Mouse (Mus musculus): ENCODE measurements around the gene Adamtsl2. TPM values are rescaled to one million over a fixed set of nuclear protein-coding genes. Genes with fewer than 3 reads are reported as not detected.
A peak's percentile ranks its signal among the peaks of the same experiment; 100 is the strongest.

Gene Adamtsl2
- polyA plus RNA-seq, 1 experiment from 2014 or later: 9.0 TPM

DNA sequence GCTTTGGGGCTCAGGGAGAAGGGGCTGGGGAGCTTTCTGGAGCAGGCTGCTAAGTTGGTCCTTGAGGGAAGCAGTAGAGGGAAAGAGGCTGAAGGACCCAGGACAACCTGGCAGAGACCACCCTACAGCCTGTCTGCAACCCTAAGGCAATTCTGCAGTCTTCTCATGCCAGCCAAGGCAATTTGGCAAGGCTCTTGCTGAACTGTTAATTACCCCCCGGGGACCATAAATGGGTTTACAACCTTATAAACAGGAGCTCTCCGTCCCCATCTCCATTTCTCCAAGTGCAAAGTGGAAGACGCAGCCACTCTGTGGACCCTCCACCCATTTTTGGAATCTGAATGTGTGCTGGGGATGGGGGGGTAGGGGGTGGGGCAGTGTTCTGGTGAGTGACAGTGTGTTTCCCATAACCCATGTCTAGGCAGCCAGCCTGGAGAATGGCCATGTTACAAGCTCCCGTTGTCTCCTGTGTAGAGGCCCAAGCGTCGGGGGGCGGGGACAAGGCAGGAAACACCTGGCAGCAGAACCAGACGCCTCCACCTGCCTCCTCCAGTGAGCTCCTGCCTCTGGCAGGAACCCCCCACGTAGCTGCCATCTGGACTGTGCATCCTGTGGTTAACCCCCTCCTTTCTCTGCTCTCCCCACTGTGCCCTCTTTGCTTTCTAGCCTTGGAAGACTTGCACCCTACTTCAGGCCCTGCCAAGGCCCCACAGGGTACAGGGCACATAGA is 42.6 kb downstream of the Adamtsl2 start:
- H3K9ac ChIP-seq: peak overlapping the region; percentile 27
- H3K27me3 ChIP-seq: 0 out of 2 replicates have a peak, but pooled peaks cover 8% of the 10 kb centered on the region
- no peaks in the 10 kb centered on the region for H3K36me3 ChIP-seq
- H3K4me3 ChIP-seq: no peak overlapping the region
- peak overlapping the region; percentile 13; the same call in 1 of the 2 replicates for H3K4me2 ChIP-seq (replicated peaks)
- no peaks in the 10 kb centered on the region for H3K9me3 ChIP-seq (replicated peaks)
- peaks cover 25% of the 10 kb centered on the region for H3K4me1 ChIP-seq
- peak overlapping the region; percentile 30; the same call in 1 of the 2 replicates for H3K27ac ChIP-seq
- 30% methylated on average over 8 of the region's 9 CpGs for WGBS
- peak; percentile 29; the same call in 1 of the 2 replicates for ATAC-seq (ENCODE audit: low FRiP score)

DNA sequence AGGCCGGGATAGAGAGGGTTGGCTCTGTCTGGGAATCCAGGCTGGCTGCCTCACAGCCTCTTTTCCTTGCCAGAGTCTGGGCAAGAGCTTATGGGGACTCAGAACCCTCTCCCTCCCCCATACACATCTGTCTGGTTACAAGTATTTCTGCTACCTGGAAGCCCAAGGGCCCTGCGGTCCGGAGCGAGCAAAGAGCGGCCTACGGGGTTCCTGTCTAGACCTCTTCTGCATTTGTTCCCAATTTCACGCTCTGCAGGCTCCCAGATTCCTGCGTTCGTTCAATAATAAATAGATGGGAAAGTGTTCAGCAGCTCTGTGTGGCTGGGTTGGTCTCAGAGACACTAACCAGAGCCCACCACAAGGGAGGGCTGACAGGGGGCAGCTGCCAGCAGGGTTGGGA is 43.4 kb downstream of the Adamtsl2 start:
- Histone ChIP-seq H3K27ac (0 out of 2 replicates have a peak overlapping the region, but pooled peaks have one; percentile 30), H3K4me2 (replicated peaks) (no peak overlapping the region), H3K27me3 (0 out of 2 replicates have a peak, but pooled peaks cover 8% of the 10 kb centered on the region), H3K4me1 (peaks cover 25% of the 10 kb centered on the region), H3K9me3 (replicated peaks) (no peaks in the 10 kb centered on the region), H3K9ac (peak overlapping the region; percentile 27; the same call in 1 of the 2 replicates), H3K4me3 (no peak overlapping the region), H3K36me3 (no peaks in the 10 kb centered on the region)
- WGBS: 17% methylated on average over 9 of the region's 9 CpGs
- no peak for ATAC-seq (ENCODE audit: low FRiP score)

DNA sequence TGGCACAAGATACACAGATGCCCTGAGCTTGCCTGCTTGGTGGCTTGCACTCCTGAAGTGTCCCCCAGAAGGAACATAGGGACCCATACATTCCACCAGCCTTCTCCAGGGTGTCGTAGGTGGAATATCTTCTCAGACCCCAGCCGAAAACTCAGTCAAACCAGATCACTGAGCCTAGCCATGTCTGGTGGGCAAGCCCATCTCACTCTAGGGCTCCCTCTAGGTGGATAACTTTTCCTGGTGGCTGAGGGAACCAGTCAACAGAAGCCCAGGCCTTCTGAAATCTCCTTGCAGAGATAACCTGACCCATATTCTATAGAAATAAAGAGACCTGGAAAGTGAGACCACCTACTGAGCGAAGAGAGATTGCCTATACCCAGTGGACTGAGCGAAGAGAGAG is 43.9 kb downstream of the Adamtsl2 start:
- H3K36me3 ChIP-seq: no peaks in the 10 kb centered on the region

DNA sequence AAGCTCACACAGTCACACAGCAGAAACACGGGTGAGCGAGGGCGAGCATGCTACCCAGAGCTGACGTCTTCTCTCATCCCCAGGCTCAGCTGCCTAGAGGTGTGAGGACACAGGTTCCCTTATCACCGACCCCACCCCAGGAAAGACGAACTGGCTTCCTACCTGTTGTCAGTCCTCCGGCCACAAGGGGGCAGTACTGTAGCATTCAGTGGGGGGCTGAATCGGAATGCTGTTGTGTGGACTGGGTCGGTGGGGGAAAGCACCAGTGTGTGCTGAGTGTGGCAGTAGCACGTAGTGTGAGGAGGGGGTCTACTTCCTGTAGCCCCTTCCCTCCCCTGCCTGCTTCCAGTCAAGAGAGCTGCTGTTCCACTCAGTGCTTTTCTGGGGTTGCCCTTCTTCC is 46.8 kb downstream of the Adamtsl2 start:
- H3K9me3 ChIP-seq (replicated peaks): no peaks in the 10 kb centered on the region
- H3K27me3 ChIP-seq: 0 out of 2 replicates have a peak, but pooled peaks cover 6% of the 10 kb centered on the region
- no peaks in the 10 kb centered on the region for H3K36me3 ChIP-seq
- H3K27ac ChIP-seq: no peak overlapping the region
- 32% methylated on average over 10 of the region's 10 CpGs for WGBS
- no peak overlapping the region for H3K9ac ChIP-seq
- H3K4me1 ChIP-seq: peaks cover 22% of the 10 kb centered on the region
- no peak overlapping the region for H3K4me2 ChIP-seq (replicated peaks)
- no peak overlapping the region for H3K4me3 ChIP-seq
- ATAC-seq (ENCODE audit: low FRiP score): no peak

More for the DNA sequence above, 43.9 kb downstream of the Adamtsl2 start:
- ATAC-seq (ENCODE audit: low FRiP score): no peak
- Histone ChIP-seq H3K9ac (no peak overlapping the region), H3K4me3 (no peak overlapping the region), H3K27me3 (0 out of 2 replicates have a peak, but pooled peaks cover 6% of the 10 kb centered on the region), H3K4me2 (replicated peaks) (no peak overlapping the region), H3K4me1 (peaks cover 25% of the 10 kb centered on the region), H3K27ac (no peak overlapping the region), H3K9me3 (replicated peaks) (no peaks in the 10 kb centered on the region)
- WGBS: 90% methylated on average over 4 of the region's 4 CpGs

DNA sequence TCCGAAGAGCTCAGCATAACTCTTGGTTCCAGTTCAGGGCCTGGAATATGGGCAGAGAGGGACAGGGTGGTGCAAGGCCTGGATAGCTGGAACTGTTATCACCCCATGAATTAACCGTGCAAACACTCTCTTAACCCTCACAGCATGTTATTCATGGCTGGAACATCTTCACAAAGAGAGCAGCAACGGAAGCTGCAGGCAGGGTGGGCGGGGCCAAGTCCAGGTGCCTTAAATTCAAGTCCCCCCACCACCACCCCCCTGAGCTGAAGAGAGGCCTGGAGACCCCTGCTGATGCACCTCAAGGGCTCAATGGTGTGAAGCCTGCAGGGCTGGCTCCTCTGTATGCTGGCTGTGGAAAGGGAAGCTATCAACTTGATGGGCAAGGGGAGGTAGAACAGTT is 47.3 kb downstream of the Adamtsl2 start:
- Histone ChIP-seq H3K4me2 (replicated peaks) (no peak overlapping the region), H3K4me3 (no peak overlapping the region), H3K9ac (no peak overlapping the region), H3K36me3 (no peaks in the 10 kb centered on the region), H3K27me3 (0 out of 2 replicates have a peak, but pooled peaks cover 6% of the 10 kb centered on the region), H3K9me3 (replicated peaks) (no peaks in the 10 kb centered on the region), H3K4me1 (peaks cover 17% of the 10 kb centered on the region), H3K27ac (no peak overlapping the region)
- 51% methylated on average over 4 of the region's 4 CpGs for WGBS
- ATAC-seq (ENCODE audit: low FRiP score): no peak

DNA sequence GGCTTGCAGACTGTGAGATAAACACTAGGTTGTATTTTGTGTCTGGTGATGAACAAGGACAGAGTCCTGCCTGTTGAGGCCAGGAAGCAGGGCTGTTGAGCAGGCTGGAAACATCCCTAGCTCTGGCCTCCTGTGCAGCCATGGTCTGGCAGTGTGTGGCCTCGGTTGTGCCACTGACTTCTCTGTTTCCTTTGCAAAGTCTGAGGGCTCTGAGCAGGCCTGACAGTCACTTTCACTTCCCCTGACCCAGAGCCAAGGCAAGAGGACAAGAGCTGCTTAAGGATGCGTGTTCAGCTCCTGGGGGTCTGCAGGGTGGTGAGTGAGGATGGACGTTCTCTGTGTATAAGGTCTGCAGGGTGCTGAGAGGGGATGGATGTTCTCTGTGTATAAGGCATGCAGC is 49.8 kb downstream of the Adamtsl2 start:
- H3K27me3 ChIP-seq: 0 out of 2 replicates have a peak, but pooled peaks cover 6% of the 10 kb centered on the region
- H3K4me1 ChIP-seq: no peaks in the 10 kb centered on the region
- no peak overlapping the region for H3K27ac ChIP-seq
- H3K4me2 ChIP-seq (replicated peaks): no peak overlapping the region
- H3K9ac ChIP-seq: no peak overlapping the region
- H3K4me3 ChIP-seq: no peak overlapping the region
- 65% methylated on average over 3 of the region's 3 CpGs for WGBS
- ATAC-seq (ENCODE audit: low FRiP score): no peak
- H3K36me3 ChIP-seq: no peaks in the 10 kb centered on the region
- no peaks in the 10 kb centered on the region for H3K9me3 ChIP-seq (replicated peaks)

DNA sequence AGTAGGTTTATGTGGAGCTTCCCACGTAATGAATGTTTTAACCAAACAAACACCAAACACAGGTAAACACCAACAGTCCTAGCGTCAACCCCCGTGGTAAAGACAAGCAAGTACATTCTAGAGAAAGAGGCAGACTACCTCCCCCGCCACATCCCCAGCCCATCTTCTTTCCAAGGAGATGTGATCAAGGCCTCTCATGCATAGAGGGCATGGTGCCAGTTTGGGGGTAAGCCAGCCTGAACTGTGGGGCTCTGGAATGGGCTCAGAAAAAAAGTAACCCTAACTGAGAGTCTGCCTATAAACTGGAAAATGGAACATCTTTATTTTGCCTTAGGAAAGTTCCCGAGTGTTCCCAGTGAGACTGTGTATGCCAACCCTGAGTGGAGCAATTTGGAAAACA is 56.8 kb downstream of the Adamtsl2 start:
- no peak for ATAC-seq (ENCODE audit: low FRiP score)
- WGBS: 88% methylated on average over 5 of the region's 5 CpGs
- Histone ChIP-seq H3K27ac (no peak overlapping the region), H3K4me3 (no peak overlapping the region), H3K4me2 (replicated peaks) (no peak overlapping the region), H3K4me1 (no peaks in the 10 kb centered on the region), H3K27me3 (peaks cover 21% of the 10 kb centered on the region), H3K9ac (no peak overlapping the region), H3K36me3 (no peaks in the 10 kb centered on the region), H3K9me3 (replicated peaks) (no peaks in the 10 kb centered on the region)

DNA sequence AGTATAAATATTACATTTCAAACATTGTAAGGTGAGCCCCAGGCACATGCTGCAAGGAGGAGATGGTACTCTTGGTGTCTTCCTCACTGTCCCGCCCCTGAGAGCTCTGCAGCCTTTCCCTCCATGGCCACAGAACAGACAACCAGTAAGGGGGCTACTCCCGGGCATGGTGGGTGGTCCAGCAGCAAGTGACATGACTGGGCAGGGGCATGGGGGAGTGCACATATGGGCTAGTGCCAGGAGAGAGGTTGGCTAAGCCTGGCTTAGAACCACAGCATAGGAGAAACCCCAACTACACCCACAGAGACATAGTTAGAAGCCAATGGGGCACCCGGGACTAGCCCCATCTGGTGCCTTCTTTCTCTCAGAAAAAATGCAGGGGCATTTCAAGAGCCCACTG is 57.2 kb downstream of the Adamtsl2 start:
- Histone ChIP-seq H3K4me2 (replicated peaks) (no peak overlapping the region), H3K9ac (no peak overlapping the region), H3K4me1 (no peaks in the 10 kb centered on the region), H3K36me3 (no peaks in the 10 kb centered on the region), H3K27ac (no peak overlapping the region), H3K4me3 (no peak overlapping the region), H3K9me3 (replicated peaks) (no peaks in the 10 kb centered on the region), H3K27me3 (peaks cover 25% of the 10 kb centered on the region)
- 70% methylated on average over 3 of the region's 3 CpGs for WGBS
- no peak for ATAC-seq (ENCODE audit: low FRiP score)

DNA sequence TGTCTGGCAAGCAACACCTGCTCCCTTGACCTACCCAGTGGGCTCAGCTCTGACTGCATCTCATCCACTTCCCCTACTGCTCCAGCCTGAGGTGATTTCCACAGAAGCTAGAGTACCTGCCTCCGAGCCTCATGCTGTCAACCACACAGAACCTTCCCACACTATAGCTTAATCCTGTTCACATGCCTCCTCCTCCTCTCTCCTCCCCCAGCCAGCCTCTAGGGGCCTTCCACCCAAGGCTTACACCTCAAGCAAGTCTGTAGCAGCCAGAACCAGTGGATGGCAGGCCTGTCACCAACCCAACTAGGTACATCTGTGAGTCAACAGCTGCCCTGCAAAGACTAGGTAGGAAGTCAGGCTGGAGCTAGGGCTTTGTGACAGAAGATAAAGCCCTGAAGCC is 57.6 kb downstream of the Adamtsl2 start:
- Histone ChIP-seq H3K4me1 (peaks cover under 1% of the 10 kb centered on the region), H3K4me3 (no peak overlapping the region), H3K27me3 (peaks cover 29% of the 10 kb centered on the region), H3K36me3 (no peaks in the 10 kb centered on the region), H3K4me2 (replicated peaks) (no peak overlapping the region), H3K9me3 (replicated peaks) (no peaks in the 10 kb centered on the region), H3K27ac (no peak overlapping the region), H3K9ac (no peak overlapping the region)
- ATAC-seq (ENCODE audit: low FRiP score): no peak
- 75% methylated on average over 1 of the region's 1 CpGs for WGBS

DNA sequence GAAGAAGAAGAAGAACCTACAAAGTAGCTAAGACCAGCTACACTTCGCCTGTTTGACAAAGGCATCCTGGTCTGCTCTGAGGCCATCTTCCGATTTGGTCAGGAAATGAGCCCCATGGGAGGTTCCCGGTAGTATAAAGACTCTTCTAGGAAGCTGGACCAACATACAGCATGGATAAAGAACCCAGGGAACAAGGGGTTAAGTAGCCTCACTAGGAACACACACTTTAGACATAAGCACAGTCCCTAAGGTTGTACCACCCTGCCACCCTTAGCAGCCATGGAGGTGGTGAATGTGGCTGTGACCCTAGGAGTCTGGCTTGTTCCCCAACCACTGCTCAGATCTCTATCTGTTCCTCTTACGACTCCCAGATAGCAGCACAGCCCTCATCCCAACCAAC is 59.2 kb downstream of the Adamtsl2 start:
- WGBS: 70% methylated on average over 4 of the region's 4 CpGs
- Histone ChIP-seq H3K27me3 (peaks cover 45% of the 10 kb centered on the region), H3K4me2 (replicated peaks) (no peak overlapping the region), H3K36me3 (no peaks in the 10 kb centered on the region), H3K9me3 (replicated peaks) (no peaks in the 10 kb centered on the region), H3K9ac (no peak overlapping the region), H3K4me3 (no peak overlapping the region), H3K27ac (no peak overlapping the region), H3K4me1 (peaks cover 6% of the 10 kb centered on the region)
- no peak for ATAC-seq (ENCODE audit: low FRiP score)

DNA sequence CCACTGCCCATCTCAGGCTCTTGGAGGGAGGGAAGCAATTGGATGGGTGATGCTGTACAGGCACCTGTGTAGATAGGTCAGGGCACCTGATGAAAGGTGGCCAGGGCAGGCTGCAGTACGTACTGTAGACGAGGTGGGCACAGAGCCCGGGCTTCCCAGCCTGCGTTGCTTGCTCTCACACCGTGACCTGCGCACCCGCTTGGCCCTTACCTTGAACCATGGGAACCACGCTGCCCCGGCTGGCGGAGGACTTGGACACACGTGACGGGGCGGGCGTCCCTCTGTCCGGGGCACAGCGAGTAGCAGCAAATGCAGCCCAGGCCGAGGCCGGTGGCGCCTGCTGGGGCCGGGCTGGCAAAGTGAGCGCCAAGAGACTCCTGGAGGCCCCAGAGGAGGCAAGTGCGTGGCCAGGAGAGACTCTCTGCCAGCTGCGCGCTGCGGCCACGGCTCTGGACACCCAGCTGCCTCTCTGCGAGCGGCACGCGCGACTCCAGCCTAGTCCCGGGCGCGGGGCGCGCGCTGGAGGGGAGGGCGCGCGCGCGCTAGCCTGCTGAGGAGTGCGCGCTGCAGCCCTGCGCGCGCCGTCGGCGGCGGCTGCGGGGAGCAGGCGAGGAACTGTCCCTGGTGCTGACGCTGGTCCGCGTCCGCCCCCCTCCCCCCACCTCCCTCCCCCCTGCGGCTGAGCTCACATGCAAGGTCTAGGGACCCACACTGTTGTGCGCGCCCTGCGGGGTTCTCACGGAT is 62.9 kb downstream of the Adamtsl2 start, which contains the start of gene Fam163b:
Fam163b (minus strand) TSS at position 542 of the 744 bp plus-strand sequence.
- peak within 1 kb of the TSS; percentile 80 for H3K4me2 ChIP-seq (replicated peaks)
- no peaks in the 10 kb centered on the region for H3K9me3 ChIP-seq (replicated peaks)
- ATAC-seq (ENCODE audit: low FRiP score): peak; percentile 68
- H3K9ac ChIP-seq: peak within 1 kb of the TSS; percentile 53
- peaks cover 42% of the 10 kb centered on the region for H3K27me3 ChIP-seq
- peaks cover 6% of the 10 kb centered on the region for H3K4me1 ChIP-seq
- WGBS: under 1% methylated on average over 52 of the region's 62 CpGs
- peak within 1 kb of the TSS; percentile 42 for H3K4me3 ChIP-seq
- H3K27ac ChIP-seq: no peak within 1 kb of the TSS
- H3K36me3 ChIP-seq: no peaks in the 10 kb centered on the region

DNA sequence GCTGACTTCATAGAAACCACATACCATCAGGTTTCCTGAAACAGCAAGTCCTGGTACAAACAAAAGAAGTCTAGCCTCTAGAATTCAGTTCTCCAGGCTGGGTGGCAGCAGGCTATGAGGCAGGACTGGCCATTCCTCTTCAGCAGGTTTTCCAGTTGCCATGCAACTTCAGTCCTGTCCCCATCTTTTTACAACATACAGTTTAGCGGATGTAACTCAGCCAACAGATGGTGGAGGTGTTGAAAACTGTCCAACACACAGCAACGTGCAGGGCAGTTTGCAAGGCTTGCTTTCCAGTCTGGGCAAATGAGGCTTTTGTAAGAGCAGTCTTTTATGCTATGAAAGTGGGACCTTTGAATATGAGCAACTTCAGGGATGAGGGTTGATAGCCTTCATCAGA is 65.8 kb downstream of the Adamtsl2 start:
- no peak overlapping the region for H3K4me3 ChIP-seq
- H3K9me3 ChIP-seq (replicated peaks): no peaks in the 10 kb centered on the region
- H3K36me3 ChIP-seq: no peaks in the 10 kb centered on the region
- no peak overlapping the region for H3K27ac ChIP-seq
- H3K4me1 ChIP-seq: peaks cover 19% of the 10 kb centered on the region
- WGBS: 79% methylated on average over 2 of the region's 2 CpGs
- H3K9ac ChIP-seq: no peak overlapping the region
- H3K27me3 ChIP-seq: peaks cover 35% of the 10 kb centered on the region
- no peak for ATAC-seq (ENCODE audit: low FRiP score)
- no peak overlapping the region for H3K4me2 ChIP-seq (replicated peaks)
